Mouse (Mus musculus): ENCODE data around the gene Kcnd1. TPM values are rescaled to one million over a fixed set of nuclear protein-coding genes. Genes with fewer than 3 reads are reported as not detected.
"Not testable (repeated sequence)": the region's sequence is repeated elsewhere in the genome, so short reads cannot be mapped to it uniquely, and the experiment has no call there.

The Kcnd1 gene
- total RNA-seq (2021), result under 1 TPM; 0.49 to 0.89 TPM
- long read RNA-seq, experiment 1, result 0 reads
- long read RNA-seq, experiment 2, partial matches to known transcripts, result 0 of 1 reads
- long read RNA-seq, experiment 2, other reads (novel, unspliced or antisense), result 1 of 1 reads

DNA sequence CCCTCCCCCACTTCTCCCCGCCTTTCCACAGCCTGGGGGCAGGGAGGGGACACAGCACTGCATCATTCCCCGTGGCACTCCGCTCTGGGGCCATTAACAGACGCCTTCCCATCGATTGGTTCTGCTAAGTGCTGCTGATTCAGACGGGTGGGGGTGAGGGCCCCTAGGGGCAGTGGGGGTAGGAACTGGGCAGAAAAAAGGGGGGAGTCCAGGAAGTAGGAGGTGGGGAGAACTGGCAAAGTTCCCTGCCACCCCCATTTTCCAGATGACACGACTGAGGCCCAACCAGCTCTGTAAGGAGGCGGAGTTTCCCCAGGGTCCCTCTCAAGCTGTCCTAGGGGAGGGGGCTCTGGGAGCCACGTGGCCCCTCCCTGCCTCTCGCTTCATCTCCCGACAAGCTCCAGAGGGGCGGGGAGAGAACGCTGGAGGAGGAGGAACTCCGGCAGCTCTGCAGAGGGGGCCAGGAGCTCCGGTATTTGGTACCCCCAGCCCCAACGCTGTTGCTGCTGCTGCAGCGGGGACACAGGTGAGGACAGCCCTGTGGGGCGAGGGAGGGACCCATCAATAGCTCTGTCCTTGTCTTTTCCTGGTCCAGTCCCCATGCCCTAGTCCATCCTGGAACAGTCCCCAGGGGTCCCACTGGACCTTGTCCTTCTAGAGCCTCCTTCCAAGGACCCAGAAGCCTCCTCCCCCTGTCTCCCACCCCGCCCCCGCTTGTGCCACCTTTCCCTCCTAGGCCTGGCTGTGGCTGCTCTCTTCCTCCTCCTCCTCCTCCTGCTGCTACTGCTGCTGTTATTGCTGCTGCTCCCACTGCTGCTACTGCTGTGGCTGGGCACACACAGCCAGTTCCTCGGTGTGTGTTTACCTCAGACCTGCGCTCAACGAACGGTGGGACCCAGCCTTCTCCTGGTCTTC, at the start of gene Kcnd1:
Gene Kcnd1, plus strand, starts transcription at position 425 of the 915 bp plus-strand sequence.
- DNase-seq, result peak; percentile 6 to 9

DNA sequence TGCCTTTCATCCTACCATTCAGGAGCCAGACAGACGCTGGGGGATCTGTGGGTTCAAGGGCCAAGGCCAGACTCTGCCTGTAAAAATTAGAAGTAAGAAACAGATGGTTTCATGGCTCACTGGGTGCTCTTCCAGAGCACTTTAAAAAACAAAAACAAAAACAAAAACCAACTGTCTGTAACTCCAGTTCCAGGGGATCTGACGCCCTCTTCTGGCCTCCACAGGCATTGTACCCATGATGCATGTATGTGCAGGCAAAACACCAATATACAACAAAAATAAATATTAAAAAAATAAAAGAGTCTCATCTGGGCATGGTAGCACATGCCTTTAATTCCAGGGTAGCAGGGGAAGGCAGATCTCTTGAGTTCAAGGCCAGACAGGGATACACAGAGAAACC, 49.3 kb upstream of the Kcnd1 start:
- DNase-seq, result no peak

DNA sequence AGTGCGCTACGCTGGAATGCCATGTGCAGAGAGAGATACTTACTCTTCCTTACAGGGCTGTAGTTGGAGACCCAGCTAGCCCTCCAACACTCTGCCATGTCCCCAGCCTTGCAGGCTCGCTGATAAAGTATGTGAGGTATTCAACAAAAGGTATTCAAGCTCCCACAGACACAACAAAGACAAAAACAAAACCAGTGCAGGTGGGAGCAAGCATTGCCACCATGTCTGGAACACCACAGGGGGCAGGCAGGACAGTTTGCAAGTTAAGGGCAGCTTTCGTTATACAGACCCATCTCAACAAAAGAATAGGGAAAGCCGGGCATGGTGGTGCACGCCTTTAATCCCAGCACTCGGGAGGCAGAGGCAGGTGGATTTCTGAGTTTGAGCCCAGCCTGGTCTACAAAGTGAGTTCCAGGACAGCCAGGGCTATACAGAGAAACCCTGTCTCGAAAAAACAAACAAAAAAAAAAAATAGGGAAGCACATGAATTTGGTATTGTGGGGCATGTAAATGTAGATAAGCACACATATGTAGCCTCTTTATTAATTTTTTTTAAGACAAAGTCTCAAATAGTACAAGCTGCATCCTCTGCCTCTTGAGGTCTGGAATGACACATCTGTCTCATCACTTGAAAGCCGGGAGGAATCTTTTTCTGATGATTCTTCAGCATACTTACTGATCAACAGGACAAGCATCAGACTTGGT, 46.4 kb upstream of the Kcnd1 start:
- DNase-seq, result no peak

DNA sequence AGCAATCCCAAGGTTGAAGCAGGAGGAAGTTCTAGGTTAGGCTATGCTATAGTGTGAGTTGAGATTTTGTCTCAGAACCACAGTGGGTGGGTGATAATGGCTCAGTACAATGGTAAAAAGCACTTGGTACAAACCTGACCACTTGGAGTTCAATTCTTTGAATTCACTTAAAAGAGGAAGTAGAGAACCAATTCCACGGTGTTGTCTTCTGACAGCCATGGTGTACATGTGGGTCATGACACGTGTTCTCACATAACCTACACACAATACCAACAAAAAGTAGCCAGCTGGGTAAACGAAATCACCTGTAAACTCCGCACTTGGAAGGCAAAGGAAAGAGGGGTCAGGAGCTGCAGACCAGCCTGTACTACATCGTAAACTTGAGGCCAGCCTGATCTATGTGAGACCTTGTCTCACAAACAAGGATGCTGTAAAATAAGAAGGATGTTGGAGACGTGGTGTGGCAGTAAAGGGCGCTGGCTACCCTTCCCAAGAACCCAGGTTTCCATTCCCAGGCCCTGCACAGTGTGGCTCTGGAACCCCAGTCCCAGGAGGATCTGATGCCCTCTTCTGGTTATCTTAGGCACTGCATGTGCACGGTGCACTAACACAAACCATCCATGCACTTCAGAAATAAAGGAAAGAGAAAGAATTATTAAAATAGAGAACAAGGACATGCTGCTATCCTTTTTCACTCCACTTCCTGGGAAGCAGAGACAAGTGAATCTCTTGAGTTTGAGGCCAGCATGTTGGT, 45.6 kb upstream of the Kcnd1 start:
- DNase-seq, result peak; percentile 47 to 72

DNA sequence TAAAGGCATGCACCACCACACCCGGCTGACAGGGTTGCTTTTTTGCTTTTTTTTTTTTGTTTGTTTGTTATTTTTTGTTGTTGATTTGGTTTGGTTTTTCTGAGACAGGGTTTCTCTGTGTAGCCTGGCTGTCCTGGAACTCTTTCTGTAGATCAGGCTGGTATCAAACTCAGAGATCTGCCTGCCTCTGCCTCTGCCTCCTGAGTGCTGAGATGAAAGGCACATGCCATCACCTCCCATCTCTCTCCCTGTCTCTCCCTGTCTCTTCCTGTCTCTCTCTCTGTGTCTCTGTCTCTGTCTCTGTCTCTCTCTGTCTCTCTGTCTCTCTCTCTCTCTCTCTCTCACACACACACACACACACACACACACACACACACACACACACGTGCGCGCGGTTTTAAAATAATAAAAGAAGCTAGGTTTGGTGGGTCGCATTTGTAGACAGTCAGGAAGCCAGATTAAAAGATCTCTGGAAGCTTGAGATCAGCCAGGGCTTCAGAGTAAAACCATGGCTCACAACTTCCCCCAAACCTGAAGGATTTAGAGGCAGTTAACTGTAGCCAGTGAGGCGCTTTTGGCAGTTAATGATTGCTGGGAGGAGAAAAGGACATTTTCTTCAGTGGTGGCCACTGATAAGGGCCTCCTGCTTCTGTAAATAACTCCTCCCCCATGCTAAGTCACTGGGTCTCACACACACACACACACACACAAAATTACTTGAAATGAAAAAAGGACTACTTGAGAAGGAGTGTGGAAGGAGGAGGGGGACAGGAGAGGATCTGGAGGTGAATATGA, 43.4 kb upstream of the Kcnd1 start:
- no peak for DNase-seq

DNA sequence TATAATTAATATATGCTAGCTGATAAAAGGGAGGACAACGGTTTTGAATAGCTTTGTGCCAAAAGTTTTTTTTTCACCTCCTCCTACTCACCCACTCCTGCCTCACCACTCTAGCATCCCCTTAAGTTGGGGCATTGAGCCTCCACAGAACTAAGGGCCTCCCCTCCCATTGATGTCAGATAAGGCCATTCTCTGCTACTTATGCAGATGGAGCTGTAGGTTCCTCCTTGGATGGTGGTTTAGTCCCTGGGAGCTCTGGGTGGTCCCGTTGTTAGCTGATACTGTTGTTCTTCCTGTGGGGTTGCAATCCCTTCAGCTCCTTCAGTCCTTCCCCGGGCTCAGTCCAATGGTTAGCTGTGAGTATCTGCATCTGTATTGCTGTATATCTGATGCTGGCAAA, 42.8 kb upstream of the Kcnd1 start:
- no peak for DNase-seq

DNA sequence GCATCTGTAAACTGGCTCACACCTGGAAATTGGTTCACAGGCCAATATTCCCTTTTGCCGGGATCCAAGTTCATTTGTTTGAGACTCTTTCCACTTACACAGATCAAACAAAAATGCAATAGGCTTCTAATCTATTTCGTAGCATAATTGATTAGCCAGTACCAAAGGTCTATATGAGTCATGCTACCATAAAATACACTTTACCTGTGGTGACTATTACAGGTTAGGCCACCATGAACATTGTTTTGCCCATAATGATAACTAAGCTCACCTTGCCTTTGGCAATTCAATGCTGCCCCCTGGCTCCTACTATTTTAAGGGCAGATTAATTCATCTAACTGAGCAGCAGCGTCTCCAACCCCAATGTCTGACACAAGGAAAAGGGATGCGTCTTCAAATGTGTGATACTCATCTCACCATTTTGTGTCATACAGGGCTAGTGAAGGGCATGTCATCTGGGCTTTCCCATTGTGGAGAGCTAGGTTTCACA, 39.4 kb upstream of the Kcnd1 start:
- no peak for DNase-seq

DNA sequence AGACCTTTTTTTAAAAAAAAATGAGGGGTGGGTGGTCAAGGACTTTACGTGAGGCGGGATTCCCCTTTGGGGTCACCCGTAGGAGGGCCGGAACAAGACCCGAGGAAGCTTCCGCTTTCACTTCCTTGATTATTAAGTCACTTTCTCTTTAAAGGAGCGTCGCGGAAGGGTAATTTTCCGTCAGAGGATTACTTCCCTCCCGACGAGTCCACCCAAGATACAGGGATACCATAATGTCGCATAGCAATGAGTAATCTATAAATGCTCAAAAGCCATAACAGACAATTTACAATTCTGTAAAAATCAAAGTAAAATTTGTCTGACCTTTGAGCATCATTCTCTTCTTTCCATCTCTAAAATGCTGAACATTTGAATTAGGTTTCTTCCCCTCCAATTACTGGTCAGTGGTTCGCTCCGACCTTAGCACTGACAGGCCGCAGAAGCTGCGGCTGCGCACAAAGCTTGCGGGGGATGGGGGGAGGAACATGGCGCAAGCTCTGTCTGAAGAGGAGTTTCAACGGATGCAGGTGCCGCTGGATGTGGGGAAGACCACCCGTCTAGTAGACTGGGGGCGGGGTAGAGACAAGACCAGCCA, 32.5 kb upstream of the Kcnd1 start, which contains the start of gene Gripap1:
Gene Gripap1, plus strand, starts transcription at position 224 of the 595 bp plus-strand sequence.
- peak; percentile 79 to 88 for DNase-seq

DNA sequence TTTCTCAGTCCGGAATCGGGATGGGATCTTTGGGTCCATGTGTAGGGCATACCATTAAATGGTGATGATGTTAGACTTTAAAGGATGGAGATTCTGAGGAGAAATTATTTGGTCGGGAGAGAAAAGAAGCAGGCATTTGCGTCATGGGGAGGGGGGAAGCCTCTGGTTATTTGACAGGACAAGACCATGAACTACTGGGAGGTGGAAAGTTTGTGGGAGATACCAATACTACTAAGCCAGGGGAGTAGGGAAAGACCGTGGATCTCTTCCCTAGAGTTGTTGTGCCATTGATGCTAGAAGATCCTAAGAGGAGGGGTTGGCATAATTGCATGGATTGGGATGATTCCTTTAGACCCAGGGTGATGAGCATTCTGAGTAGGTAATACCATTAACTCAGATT, 31.8 kb upstream of the Kcnd1 start:
- DNase-seq, result no peak

DNA sequence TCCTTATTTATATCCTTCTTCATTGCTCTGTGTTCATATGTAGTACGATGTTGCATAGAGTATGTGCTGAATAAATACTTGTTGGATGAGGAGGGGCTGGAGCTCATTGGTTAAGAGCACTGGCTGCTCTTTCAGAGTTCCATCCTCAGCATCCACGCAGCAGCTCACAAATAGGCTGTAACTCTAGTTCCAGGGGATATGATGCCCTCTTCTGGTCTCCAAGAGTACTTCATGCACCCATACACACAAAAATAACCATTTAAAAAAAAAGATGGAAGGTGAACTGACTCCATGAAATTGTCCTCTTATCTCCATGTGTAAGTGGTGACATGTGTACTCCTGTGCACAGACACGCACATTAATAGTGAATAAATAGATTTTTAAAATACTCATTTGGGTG, 28.7 kb upstream of the Kcnd1 start:
- no peak for DNase-seq

DNA sequence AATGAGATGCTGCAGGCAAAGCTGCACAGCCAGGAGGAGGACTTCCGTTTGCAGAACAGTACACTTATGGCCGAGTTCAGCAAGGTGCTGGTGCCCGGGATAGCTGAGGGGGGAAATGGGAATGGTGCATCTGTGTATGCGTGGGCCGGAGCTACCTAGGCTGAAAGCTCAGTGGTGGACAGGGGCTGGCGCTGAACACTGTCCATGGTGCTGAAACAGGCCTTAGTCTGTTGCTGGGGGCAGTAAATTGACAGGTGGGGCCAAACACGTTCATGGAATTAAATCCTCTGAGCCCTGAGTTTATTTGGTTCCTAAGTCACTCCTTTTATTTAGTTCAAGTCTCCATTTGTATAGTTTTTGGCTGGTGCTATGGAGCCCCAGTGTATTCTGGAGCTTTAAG, 27.1 kb upstream of the Kcnd1 start:
- DNase-seq, result peak; percentile 34 to 55

DNA sequence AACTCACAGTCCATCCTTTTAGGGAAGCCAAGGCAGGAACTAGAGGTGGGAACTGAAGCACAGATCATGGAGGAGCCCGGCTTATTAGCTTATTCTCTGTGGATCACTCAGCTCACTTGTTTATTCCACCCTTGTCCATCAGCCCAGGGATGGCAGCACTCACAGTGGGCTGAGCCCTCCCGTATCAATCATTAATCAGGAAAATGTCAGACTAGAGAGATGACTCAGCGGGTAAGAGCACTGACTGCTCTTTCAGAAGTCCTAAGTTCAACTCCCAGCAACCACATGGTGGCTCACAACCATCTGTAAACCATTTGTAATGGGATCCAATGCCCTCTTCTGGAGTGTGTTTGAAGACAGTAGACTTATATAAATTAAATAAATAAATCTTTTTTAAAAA, 24.8 kb upstream of the Kcnd1 start:
- DNase-seq, result no peak

DNA sequence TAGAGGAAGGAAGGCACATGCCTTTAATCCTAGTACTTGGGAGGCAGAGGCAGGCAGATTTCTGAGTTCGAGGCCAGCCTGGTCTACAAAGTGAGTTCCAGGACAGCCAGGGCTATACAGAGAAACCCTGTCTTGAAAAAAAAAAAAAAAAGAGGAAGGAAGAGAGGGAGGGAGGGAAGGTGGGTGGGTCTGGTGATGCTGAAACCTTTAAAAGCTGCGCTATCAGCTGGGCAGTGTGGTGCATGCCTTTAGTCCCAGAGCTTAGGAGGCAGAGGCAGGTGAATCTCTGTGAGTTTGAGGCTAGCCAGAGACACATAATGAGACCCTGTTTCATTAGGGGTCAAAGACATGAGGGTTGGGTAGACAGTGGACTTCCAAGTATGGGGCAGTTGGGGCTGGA, 19.9 kb upstream of the Kcnd1 start:
- not testable (repeated sequence) for DNase-seq

DNA sequence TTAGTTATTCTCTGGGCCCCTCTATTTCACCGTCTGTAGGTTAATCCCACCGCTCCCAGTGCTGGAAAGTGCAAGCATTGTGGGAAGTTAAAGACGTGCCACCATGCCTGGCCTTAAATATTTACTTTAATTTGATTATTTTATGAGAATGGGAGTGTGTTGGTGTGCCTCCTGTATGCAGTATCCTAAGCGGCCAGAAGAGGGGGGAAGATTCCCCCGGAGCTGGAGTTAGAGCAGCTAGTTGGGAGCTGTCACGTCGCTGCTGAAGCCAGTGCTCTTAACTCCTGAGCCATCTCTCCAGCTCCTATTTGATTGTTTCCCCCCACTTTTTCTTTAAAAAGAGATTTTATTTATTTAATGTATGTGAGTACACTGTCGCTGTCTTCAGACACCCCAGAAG, 7.1 kb upstream of the Kcnd1 start:
- peak in 1 of 2 experiments; percentile 35 for DNase-seq

DNA sequence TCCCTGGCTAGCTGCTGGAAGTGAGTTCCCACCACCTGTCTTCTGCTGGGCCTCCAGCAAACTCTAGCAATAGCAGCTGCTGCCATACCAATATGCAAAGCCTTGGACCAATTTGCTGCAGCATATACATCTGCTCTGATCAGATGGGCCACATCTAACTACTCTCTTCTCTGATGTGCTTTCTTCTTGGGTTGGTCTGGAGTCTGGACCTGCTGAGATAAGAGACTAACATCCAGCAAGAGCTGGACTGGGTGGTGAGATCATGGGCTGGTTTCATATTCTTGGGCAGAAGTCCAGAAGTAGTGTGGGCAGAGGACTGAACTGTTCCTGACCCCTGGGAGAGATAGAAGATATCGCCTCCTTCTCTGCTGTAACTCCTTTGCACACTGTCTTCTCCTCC, 15.1 kb downstream of the Kcnd1 start:
- no peak for DNase-seq

DNA sequence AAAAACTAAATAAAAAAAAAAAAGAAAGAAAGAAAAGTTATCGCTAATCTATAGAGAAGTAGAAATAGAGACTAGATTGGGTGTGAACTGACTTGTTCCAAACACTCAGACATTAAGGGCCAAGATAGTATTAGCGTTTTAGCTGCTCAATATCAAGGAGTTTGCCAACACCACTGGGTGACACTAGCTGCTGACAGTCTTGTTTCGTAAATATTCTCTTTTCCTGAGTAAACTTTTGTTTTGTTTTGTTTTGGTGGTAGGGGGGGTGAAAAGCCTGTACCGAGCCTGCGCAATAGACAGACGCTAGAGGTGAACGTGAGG, 18.7 kb downstream of the Kcnd1 start:
- DNase-seq, result no peak

DNA sequence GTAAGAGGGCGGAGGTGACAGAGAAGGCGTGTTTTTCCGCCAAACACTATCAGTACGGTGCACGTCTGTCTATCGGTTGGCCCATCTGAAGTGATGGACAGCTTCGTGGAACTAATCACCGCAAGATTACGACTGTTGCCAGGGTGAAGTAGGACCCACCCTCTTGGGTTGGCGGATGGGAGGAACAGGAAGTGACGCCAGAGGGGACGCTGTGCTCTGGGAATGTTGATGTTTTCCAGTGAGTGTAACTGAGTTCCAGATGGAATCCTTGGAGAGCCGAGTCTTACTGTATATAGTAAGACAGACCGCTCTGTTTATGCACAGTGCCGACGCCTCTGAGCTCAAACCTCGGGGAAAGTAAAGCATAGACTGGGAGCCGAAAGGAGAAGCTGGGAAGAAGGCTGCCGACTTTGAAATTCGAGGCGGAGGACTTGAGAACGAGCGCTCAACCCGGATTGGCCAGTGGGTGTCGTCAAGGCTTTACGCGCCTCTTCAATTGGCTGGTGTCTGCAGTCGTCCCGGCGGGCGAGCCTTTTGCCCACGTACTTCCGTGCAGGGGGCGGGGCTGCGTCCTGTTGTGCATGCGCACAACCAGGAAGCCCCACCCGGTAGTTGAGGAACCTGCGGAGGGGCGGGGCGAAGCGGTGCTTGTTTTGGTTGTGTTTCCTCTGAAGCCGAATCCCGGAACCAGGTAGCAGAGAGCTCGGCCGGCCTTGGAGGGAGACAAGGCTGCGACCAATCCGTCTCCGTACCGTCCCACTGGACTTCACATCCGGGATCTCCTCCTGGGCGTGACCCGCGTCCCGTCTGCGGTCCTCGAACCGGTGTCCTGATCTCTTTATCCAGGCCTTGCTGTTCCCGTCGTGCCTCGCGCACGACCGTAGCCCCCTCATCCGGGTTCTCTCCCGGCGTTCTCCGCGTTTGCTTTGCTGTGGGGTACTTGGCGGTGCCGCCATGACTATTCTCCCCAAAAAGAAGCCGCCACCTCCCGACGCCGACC, 19.4 kb downstream of the Kcnd1 start, which contains the start of gene Otud5:
Gene Otud5, plus strand, starts transcription at position 202 of the 1,000 bp plus-strand sequence.
- peak; percentile 94 to 96 for DNase-seq

DNA sequence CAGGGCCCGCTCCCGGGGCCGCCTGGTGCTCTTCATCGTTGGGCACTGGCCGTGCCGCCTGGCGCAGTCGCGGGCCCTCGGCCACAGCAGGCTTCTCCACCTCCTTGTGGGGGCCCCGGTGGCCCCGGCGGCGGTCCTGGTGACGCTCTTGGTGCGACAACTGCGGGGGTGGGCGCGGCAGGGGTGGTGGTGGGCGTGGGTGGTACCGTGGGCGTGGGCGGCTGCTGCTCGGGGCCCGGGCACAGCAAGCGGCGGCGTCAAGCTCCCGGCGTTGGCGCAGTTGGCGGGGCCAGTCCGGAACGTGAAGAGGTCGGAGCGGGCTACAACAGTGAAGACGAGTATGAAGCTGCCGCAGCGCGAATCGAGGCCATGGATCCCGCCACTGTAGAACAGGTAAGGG, 20.2 kb downstream of the Kcnd1 start:
- DNase-seq, result peak; percentile 8 to 31

DNA sequence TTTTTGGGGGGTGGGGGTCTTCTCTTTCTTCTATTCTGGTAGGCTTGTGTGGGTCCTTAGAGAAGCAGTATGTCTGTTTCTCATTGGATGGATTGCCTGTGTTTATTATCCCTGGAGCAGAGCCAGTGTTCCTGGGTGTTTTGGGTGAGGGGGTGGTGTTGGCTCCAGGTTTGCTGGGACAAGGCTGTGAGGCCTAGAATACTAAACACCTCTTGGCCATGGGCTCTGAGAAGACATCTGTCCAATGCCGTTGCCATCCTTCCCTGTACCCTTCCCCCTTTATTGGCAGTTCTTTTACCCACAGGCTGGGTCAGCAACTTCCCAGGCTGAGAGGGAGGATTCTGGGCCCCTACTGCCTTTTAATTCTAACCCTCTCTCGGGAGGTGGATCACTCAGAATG, 25.8 kb downstream of the Kcnd1 start:
- DNase-seq, result no peak

DNA sequence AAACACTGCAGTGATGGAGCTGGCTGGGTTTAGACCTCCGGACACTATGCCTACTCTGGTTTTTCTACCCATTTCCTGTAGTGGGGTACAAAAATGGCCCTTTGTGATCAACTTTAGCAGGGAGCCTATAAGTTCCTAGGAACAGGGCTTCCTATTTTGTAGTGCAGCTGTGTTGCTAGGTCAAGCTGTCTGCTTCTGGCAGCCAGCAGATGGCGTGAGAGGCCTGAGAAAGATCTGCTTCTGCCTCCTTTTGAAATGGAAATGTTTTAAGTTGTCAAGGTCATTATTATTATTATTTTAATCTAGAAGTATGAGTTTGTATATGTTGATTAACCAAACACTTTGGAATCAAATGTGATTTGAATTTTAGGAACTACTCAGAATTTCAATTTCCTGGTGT, 32.5 kb downstream of the Kcnd1 start:
- DNase-seq, result peak; percentile 45 to 62

Data from adrenal gland, postnatal 36 days (tissue).